Mouse (Mus musculus): Measurements from ENCODE around the gene Lcor.

DNA sequence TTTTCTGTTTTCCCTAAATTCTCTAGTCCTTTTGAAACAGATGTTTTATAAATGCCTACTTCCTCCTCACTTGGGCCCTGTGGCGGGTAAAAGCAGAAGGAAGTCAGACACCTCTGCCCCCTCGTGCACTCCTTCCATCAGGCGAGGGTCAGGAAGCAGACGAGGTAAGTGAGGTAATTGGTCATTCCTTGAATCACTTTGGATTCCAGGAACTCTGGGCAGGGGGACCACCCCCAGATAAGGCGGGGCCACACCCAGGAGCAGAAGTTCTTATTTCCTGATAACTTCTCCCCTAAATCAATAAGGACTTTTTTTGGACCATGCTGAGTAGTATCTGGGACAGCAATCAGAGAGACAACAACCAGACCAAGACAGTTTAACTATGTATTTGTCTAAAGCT is 36.7 kb upstream of the Lcor start:
- TF ChIP-seq CTCF (IDR thresholded peaks at IDR 0.05; ENCODE audit: borderline replicate concordance, control insufficient read depth, extremely low read depth, insufficient read depth, low read length, poor library complexity) (no peak), POLR2A (IDR thresholded peaks at IDR 0.05; ENCODE audit: control insufficient read depth, extremely low read depth, insufficient read depth, low read length, poor library complexity) (no peak)

Data from thymus, adult 2 months (tissue).